Mouse (Mus musculus): ENCODE results near the gene Rnf8.
"Not testable (repeated sequence)": the region's sequence is repeated elsewhere in the genome, so short reads cannot be mapped to it uniquely, and the experiment has no call there.

The Rnf8 gene

GRCm38 (mm10) chr17:29614115-29615023 is at the start of gene Rnf8, which contains the start of gene Gm28043:
Gene Rnf8, plus strand, starts transcription at chr17:29614790.
Gene Gm28043, plus strand, starts transcription at chr17:29614876.
- peak; percentile 92 for DNase-seq (ENCODE audit: low read depth, low spot score)

- no peak for DNase-seq (ENCODE audit: low read depth, low spot score)
Measured at GRCm38 (mm10) chr17:29565521-29565920, 49.1 kb upstream of the Rnf8 start.

GRCm38 (mm10) chr17:29568435-29568834 is 46.2 kb upstream of the Rnf8 start:
- DNase-seq (ENCODE audit: low read depth, low spot score): no peak

- DNase-seq (ENCODE audit: low read depth, low spot score): no peak
Measured at GRCm38 (mm10) chr17:29569831-29570230, 44.8 kb upstream of the Rnf8 start.

- no peak for DNase-seq (ENCODE audit: low read depth, low spot score)
Measured at GRCm38 (mm10) chr17:29579579-29580126, 34.9 kb upstream of the Rnf8 start.

- DNase-seq (ENCODE audit: low read depth, low spot score): no peak
Measured at GRCm38 (mm10) chr17:29583569-29583968, 31.0 kb upstream of the Rnf8 start.

GRCm38 (mm10) chr17:29584306-29584705 is 30.3 kb upstream of the Rnf8 start:
- DNase-seq (ENCODE audit: low read depth, low spot score): no peak

- no peak for DNase-seq (ENCODE audit: low read depth, low spot score)
Measured at GRCm38 (mm10) chr17:29584737-29585136, 29.9 kb upstream of the Rnf8 start.

GRCm38 (mm10) chr17:29585446-29585845 is 29.1 kb upstream of the Rnf8 start:
- DNase-seq (ENCODE audit: low read depth, low spot score): no peak

GRCm38 (mm10) chr17:29586921-29587320 is 27.7 kb upstream of the Rnf8 start:
- DNase-seq (ENCODE audit: low read depth, low spot score): no peak

GRCm38 (mm10) chr17:29589221-29589898 is 25.2 kb upstream of the Rnf8 start:
- peak; percentile 16 for DNase-seq (ENCODE audit: low read depth, low spot score)

GRCm38 (mm10) chr17:29595891-29596770 is 18.5 kb upstream of the Rnf8 start:
- DNase-seq (ENCODE audit: low read depth, low spot score): no peak

- DNase-seq (ENCODE audit: low read depth, low spot score): no peak
Measured at GRCm38 (mm10) chr17:29596771-29597132, 17.8 kb upstream of the Rnf8 start.

GRCm38 (mm10) chr17:29599051-29599450 is 15.5 kb upstream of the Rnf8 start:
- DNase-seq (ENCODE audit: low read depth, low spot score): no peak

- no peak for DNase-seq (ENCODE audit: low read depth, low spot score)
Measured at GRCm38 (mm10) chr17:29599537-29599936, 15.1 kb upstream of the Rnf8 start.

- DNase-seq (ENCODE audit: low read depth, low spot score): no peak
Measured at GRCm38 (mm10) chr17:29601391-29601790, 13.2 kb upstream of the Rnf8 start.

GRCm38 (mm10) chr17:29603283-29603682 is 11.3 kb upstream of the Rnf8 start:
- DNase-seq (ENCODE audit: low read depth, low spot score): peak; percentile 69

GRCm38 (mm10) chr17:29613453-29613852 is 1.1 kb upstream of the Rnf8 start:
- DNase-seq (ENCODE audit: low read depth, low spot score): not testable (repeated sequence)

- no peak for DNase-seq (ENCODE audit: low read depth, low spot score)
Measured at GRCm38 (mm10) chr17:29615024-29615551, 498 bp downstream of the Rnf8 start.

GRCm38 (mm10) chr17:29615616-29616015 is 1.0 kb downstream of the Rnf8 start:
- DNase-seq (ENCODE audit: low read depth, low spot score): no peak

- no peak for DNase-seq (ENCODE audit: low read depth, low spot score)
Measured at GRCm38 (mm10) chr17:29619231-29619630, 4.6 kb downstream of the Rnf8 start.

Measured in retina, postnatal 7 days (tissue).